Mouse (Mus musculus): Measurements from ENCODE around the gene Igsf3.
"Not testable (repeated sequence)": the region's sequence is repeated elsewhere in the genome, so short reads cannot be mapped to it uniquely, and the experiment has no call there.

Gene Igsf3

DNA sequence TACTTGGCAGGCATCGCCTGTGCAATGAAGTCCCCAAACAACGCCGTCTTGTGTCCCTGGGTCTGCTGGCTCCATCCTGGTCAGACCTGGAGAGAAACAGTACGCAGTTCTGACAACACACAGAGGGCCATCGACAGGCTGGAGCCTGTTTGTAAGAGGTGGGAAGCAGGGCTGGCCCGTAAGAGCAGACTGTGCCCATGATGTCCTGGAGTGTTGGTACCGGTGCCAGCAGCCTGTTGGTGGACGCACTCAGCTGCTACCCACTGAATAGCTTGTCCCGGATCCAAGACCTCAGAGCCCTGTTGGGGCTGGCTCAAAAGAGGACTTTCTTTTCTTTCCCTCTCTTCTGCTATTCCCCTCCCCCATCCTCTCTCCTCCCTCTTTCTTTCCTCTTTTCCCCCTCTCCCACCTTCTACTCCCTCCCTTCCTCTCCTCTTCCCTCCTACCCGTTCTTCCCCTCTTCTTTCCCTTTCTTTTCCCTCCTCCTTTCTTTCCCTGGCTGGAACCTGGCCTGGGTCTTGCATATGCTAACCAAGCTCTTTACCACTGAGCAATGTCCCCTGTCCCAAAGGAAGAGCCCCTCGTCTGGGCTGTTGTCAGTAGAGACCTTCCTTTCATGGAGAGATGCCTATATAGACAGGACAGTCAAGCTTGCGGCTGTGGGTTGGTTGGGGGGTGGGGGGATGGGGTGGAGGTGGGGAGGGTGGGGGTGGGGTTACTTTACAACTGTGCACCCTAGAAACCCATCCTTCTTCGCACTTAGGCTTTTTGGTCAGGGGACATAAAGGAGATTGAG is 27.9 kb downstream of the Igsf3 start:
- no peak for DNase-seq (ENCODE audit: low spot score)

DNA sequence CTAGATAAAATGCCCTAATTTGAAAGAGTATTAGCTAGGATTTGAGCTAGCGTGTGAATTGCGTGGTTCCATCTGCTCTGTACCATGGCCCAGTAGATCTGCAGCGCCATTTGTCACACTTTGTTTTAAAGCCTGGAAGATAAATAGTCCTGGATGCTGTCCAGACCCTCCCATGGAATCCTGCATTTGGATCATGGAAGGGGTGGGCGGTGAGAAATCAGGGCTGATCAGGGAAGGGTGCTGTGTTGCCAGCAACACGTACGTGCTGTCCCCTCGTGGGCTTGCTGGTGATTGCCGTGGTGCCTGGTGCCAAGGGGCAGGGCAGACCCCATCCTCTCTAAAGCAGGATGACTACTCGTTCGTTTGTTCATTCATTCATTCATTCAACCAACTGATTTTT is 28.6 kb downstream of the Igsf3 start:
- DNase-seq (ENCODE audit: low spot score) = no peak

DNA sequence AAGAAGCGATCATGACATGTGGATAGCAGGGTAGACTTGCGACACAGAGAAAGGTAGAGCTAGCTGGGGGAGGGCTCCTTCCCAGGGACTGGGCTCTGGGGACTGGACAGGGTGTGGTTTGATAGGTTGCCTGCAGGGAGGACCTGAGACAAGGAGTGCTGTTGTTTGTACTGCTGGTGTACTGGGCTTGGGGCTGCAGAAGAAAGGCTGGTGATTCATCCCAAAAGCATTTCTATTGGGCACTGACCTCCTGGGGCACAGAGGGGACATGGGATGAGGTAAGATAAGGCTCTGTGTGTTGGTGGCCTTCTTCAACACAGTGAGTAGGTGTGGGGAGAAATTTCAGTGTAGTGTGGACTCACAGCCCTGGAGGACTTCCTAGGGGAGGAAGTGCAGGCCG is 29.2 kb downstream of the Igsf3 start:
- no peak for DNase-seq (ENCODE audit: low spot score)

DNA sequence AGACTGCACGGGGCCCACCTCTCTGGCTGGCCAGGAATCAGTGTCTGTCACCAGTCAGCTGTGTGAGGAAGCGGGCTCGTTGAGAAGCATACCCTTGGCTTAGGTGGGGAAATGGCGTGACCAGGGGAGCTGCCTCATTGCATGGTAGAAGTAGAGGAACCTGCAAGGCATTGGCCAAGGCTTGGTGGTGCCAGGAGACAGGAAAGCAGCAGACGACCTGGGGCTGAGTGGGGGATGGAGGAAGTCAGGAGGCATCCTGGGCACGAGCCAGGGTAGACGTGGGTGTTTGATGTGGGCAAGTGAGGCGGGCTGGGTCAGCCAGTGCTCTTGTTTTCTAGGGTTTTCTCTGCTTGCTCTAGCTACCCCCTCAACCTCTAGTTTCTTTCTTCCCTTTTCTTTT is 30.7 kb downstream of the Igsf3 start:
- DNase-seq (ENCODE audit: low spot score) = no peak

DNA sequence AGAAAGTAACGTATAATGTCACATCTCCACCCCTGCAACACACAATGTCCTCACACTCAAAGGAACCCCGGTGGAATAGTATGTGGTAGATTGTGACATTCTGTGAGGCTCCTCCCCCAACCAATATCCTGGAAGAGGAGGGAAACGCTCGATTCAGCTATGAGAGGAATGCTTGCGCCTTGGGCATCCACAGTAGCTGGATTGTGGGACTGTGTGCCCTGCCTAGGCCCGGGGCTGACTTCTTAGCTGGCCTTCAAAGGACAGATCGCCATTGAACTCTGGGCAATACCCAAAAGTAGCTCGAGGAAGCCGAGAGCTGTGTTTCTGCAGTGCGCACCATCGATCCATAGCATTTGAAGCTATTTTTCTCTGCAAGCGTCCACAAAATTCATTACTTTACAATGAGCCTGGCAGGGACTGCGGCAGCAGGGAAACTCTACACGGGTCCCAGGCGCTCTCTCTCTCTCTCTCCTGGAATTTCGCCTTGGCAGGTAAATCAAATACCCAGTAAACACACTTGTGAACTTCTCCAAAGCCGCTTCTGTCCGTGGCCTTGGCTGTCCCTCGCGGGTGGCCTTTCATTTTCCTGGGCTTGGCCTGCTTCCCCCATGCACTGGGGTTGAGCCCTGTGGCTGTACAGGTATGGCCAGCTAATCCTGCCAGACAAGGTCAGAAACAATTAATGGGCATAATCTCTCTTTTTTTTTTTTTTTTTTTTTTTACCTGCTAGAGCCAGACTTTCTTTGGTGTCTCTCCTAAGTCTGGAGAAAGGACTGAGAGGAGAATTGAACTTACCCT is 32.3 kb downstream of the Igsf3 start:
- DNase-seq (ENCODE audit: low spot score) = peak; percentile 53

DNA sequence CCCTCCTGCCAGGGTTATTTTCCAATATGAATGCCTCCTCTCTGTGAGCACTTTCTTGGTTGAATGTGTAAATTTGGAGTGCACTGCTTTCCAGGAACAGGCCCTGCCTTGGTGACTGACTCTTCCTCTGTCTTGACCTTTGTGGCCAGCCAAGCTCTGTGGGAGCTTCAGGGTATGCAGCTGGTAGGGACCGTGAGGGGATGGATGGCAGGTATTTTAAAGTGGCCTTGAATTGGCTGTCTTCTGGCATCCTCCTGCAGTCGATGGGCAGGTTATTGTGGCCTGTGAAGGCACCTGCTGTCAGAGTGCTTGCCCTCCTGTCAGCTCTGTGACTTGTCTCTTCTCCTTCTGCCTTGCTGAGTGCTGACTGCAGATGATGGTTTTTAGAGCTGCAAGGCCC is 33.3 kb downstream of the Igsf3 start:
- no peak for DNase-seq (ENCODE audit: low spot score)

DNA sequence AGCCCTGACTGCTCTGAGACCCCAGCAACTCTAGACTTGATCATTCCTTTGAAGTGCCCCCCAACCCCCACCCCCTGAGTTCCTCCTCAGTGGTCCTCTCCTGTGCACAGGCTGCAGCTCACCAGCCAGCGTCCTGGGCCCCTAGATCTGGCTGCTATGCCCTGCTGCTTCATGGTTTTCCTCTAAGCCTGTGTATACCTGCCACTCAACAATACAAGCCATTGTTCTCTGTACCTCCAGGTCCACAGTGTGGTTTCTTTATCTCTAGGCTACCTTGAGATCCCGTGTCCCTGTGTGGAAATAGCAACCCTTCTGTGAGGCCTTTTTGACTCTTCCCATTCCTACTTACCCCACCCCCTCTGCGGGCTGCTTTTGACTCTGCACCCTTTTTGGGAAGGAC is 33.9 kb downstream of the Igsf3 start:
- no peak for DNase-seq (ENCODE audit: low spot score)

DNA sequence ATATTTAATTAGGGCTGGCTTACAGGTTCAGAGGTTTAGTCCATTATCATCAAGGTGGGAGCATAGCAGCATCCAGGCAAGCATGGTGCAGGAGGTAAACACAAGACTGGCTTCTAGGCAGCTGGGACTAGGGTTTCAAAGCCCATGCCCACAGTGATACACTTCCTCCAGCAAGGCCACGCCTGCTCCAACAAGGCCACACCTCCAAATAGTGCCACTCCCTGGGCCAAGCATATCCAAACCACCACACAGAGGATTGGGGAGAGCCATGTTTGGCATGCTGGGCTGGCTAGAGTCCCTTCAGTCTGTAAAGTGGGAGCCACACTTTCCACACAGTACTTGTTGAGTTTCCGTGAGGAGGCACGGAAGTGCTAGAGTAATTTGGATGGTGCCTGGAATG is 34.7 kb downstream of the Igsf3 start:
- DNase-seq (ENCODE audit: low spot score) = no peak

DNA sequence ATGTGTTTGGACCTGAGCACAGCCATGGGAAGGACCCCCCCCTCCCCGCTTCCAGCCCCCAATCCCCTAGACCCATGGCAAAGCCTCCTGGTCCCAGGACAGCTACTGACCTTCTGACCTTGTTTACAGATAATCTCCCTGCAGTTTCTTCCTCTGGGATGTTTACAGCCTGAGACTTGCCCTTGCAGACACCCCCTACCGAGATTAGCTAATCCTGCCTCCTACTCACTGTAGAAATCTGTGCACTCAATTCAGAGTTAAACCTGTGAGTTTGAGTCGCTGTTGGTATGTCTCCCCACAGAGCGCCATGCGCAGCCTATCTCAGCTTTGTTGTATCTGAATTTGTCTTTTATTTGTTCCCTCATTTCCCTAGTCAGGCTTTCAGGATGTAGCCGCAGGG is 35.2 kb downstream of the Igsf3 start:
- DNase-seq (ENCODE audit: low spot score) = no peak

DNA sequence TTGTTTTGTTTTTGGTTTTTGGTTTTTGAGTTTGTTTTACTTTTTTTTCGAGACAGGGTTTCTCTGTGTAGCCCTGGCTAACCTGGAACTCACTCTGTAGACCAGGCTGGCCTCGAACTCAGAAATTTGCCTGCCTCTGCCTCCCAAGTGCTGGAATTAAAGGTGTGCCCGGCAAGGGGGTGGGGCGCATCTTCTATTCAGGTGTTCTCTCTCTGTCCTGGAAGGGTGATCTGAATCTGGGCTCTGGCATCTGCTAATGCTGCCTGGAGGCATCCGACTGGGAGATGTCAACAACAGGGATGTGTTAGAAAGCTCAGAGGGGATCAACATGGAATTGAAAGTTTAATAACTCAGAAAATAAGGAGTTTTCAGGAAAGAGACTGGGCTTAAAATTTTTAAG is 36.1 kb downstream of the Igsf3 start:
- DNase-seq (ENCODE audit: low spot score) = not testable (repeated sequence)

DNA sequence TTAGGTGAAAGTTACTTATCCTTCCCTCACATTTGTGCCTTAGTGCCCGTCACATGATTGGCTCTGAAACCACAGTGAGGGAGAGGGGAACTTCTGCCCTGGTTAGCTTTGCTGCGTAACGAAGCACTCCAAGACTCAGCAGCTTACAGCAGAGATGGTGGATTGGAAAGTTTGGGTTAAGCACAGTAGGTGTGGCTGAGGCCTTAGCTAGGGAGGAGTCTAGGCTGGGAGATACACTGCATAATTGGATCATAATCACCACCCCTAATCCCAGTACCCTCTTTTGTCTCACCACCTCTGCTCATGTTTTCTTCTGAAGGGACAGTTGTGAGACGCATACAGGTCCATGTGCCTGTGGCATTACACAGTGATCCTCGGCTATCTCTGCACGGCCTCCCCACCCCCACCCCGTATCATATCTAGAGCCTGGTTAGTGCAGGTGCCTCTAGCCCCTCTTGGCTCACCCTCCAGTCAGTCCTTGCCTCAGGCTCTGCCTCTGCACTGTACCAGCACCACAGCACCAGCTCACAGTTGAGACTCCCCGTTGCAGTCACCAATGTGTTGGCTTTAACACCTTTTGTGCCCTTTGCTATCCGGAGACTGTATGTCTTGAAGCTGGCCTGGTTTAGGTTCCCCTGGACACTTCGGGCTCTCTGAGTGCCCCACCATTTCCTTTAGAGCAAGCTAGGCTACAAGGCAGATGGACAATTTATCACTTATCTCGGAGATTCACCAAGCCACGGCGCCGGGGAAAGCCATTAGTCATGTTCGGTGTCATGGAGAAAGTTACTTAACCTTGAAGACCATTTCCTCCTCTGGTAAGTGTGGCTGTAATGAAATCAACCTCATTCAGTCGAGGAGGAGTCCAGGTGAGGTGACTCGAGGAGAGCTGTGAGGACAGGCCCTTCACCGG is 42.1 kb downstream of the Igsf3 start:
- no peak for DNase-seq (ENCODE audit: low spot score)

DNA sequence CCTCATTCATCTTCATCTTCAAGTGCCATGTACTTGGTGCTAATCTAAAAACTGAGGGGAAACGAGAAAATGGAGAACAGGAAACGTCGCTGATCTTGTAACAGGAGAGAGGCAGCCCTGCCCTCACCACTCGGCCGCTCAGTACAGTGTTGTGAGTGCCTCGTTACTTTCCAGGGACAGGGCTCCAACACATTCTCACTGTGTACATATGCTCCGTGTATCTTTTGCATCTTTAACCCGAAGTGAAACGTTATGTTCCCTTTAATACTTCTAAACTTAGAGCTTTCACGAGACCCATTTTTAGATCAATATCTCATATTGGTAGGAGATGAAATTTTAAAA is 42.7 kb downstream of the Igsf3 start:
- no peak for DNase-seq (ENCODE audit: low spot score)

DNA sequence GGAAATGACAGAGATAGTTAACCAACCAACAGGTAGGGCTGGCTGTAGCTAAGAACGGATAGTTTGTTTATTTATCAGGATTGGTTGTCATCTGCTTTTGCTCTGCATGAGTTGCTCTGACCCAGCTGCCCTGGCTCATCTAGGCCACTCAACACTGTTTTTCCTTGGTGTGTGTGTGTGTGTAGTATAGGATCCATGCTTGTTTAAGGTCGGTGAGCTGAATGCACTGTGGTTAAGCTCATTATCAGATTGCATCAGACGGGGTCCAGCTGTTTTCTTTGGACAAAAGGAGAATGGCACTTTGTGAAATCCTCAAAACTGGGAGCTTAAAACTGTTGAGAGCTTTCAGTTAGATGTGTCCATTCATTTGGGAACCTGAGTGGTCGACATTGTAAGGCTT is 46.3 kb downstream of the Igsf3 start:
- peak; percentile 16 for DNase-seq (ENCODE audit: low spot score)

DNA sequence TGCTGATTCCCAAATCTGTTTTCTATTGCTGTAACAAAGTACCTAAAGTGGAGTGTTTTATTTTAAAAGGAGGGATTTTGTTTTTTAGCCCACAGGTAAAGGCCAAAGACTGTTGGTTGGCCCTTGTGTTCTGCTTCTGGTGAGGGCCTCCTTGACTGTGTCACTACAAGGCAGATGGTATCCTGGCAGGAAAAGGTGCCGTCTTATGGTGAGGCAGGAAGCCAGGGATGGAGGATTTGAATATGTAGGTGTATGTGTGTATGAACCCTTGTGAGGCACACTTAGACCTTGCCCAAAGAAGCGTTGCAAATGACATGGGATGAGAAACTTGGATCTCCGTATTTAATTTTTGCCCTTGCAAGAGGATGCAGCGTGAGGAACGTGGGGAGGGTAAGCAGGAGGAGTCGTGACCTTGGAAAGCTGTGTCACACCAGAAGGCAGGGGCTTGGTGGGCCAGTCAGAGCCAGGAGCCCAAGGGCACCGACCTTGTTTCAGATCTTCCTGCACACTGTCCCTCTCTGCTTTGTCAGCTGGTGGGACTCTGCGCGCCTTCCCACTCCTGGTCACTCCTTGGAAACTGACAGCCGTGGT is 47.5 kb downstream of the Igsf3 start:
- DNase-seq (ENCODE audit: low spot score) = no peak

DNA sequence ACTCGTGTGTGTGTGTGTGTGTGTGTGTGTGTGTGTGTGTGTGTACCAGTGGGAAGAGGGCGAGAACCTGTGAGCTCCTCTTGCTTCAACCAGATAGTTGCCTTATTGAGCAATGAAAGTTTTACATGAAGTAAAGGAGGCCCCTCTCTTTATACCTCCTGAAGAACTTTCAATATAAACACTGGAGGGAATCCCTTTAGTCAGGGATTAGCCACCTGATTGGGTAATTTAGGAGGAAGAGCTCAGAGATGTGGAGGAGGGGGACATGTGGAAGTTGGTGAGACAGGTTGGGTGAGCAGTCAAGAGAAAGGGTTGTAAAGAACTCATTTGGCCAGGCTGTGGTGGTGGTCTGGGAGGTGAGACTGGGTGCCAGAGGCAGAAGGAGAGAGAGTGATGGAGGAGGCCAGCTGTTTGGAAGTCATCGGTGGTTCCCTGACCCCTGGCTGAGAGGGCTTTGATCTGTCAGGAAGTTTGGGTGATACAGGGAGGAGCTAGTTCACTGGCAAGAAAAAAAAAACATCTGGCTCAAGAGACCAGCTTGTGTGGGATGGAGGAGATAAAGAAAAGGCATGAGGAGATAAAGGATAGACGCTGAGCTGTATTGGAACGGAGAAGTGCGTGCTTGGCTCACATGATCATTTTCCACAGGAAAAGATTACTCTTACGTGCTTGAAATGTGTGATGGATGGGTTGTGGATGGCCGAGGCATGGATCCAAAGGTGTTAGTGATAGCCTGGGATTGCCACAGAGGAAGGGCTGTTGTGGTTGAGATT is 53.3 kb downstream of the Igsf3 start:
- no peak for DNase-seq (ENCODE audit: low spot score)

DNA sequence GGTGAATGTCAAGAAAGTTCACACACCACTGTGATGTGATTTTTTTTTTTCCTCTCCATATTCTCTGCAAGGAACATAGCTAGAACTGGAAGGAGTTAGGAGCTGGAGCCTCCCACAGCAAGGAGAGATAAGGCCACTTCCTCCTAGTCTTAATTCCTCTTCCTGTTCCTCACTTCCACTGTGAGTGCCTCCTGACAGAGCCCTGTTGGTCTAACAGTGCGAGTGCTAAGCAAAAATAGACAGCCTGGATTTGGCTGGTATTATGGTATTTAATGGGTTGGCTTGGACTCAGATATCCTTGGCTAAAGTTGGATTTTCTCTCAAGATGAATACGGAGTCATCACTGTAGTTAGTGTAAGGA is 53.9 kb downstream of the Igsf3 start:
- DNase-seq (ENCODE audit: low spot score) = no peak

DNA sequence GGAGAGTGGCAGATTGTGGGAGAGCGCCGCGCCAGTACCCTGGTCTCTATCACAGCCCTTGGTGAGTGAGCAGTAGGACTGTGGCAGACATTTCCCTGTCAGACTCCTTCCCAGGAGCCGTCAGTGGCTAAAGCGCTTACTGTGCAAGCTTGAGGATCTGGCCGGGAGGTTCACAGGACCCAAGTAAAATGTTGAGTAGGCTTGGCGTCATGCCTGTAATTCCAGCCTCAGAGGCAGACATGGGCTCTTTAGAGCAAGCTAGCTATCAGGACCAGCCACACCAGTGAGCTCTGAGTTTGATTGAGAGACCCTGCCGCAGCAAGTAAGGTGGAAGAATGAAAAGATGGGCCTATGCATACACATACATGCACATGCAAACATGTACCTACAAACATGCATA is 58.8 kb downstream of the Igsf3 start:
- DNase-seq (ENCODE audit: low spot score) = no peak

DNA sequence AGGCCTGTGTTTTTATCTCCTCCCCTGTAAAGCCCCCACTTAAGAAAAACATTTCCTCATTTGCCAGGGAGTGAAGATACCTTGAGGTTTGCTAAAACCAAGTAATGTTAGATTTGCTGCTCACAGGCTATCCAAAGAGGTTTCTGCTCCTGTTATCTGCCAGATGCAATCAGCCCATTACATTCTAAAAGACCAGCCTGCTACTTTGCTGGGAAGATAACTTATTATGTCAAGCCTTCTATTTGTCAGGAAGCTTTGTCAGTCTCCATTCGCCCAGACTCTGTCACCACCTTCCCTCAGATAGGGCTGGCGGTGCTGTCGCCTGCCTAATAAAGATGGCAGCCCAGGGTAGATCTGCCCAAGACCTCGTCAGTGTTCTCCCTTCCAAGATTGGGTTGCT is 59.6 kb downstream of the Igsf3 start:
- no peak for DNase-seq (ENCODE audit: low spot score)

DNA sequence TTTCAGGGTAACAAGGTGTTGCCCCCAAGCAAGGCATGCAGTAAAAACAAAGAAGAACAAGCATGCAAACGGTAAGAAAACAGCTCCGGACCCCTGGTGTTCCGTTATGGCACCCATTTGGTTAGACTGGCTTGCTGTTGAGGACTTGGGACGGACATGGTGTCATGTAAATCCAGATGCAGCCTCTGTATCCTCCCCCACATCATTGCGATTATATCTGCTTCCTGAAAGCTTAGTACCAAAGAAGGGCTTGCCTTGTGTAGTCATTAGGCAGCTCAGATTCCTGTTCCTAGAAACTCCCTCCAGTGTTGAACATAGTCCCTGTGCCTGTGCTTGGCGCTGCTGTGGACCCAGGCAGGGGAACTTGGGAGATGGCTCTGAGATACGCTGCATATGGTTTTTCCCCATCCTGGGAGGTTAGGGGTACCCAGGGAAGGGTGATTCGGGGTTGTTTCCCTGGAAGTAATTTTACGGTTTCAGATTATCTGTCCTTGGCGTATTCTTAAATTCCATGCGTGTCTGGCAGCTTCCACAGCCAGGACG is 60.2 kb downstream of the Igsf3 start:
- DNase-seq (ENCODE audit: low spot score) = no peak

DNA sequence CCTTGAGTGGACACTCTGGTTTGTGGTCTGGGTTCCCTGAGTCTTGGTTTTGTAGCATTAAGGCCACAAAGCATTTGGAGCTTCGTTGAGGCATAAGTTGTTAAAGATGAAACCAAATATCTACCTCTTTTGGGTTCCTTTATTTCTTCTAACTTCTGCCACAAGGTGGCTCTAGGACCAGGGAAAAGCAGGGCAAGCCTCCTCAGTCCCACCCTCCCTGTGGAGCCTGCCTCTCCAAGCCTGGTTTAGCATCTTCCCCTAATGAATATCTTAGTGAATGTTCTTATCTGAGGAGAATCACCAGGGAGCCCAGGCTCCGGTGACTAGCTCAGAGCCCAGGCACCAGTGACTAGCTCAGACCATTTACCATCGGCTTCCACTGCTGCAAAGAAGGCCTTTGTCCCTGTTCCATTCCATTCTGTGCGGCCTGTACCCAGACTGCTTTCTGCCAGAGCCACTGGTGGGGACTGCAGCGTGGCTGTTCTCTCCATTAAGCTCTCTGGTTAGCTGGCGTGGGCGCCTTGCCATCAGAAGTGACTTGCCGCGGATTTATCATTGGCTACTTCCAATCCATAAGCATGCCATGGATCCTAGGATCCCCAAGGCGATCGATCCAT is 66.5 kb downstream of the Igsf3 start:
- DNase-seq (ENCODE audit: low spot score) = peak; percentile 39

DNA sequence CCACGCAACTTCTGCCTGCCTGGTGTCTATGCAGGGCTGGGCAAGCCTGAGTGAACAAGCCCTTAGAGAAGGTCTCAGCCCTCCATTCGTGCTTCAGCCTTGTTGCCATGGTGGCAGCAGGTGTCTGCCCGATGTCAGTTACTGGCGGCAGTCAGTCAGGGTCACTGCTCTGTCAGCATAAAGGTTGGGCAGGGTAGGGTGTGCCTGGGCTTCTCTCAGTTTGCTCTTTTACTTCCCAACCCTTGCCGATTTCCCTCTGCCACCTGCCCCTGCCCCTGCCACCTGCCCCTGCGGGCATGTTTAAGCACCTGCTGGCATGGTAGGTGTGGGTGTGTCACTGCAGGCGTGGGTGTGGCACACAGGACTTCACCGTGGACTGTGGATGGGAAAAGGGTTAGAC is 67.6 kb downstream of the Igsf3 start:
- DNase-seq (ENCODE audit: low spot score) = no peak
